Mouse (Mus musculus) midbrain, postnatal 0 days (tissue): ENCODE results near the gene Nrxn3. TPM values are rescaled to one million over a fixed set of nuclear protein-coding genes. Genes with fewer than 3 reads are reported as not detected.

Source experiments
- ATAC-seq: fragments of 200-750 bp; cut with Nextera tagmentation; 2 replicates; pipeline ENCODE4 v1.8.0; 2017; ENCODE audit warnings: moderate number of reproducible peaks, mild to moderate bottlenecking, moderate TSS enrichment, moderate library complexity; ENCODE audit not compliant: low FRiP score
- DNase-seq: peaks from one replicate; pipeline ENCODE4 v3.0.0-alpha.2; 2015; ENCODE audit warnings: low spot score
- H3K27ac ChIP-seq: fragments of 300-500 bp; sonication (generic); 2 replicates; pipeline ENCODE4 v1.5.1; 2014; ENCODE audit warnings: low read depth, mild to moderate bottlenecking, low read length, mixed read lengths
- H3K27me3 ChIP-seq: fragments of 300-500 bp; sonication (generic); 2 replicates; pipeline ENCODE4 v1.6.1; 2014; ENCODE audit warnings: low read length, control low read depth, mixed read lengths; ENCODE audit not compliant: insufficient read depth
- H3K36me3 ChIP-seq: fragments of 300-500 bp; sonication (generic); 2 replicates; pipeline ENCODE4 v1.6.1; 2014; ENCODE audit warnings: low read length, control low read depth, mixed read lengths; ENCODE audit not compliant: insufficient read depth
- H3K4me1 ChIP-seq: fragments of 300-500 bp; sonication (generic); 2 replicates; pipeline ENCODE4 v1.6.1; 2014; ENCODE audit warnings: mild to moderate bottlenecking, control low read depth, antibody characterized with exemption, low read length, mixed read lengths; ENCODE audit not compliant: insufficient read depth
- H3K4me2 ChIP-seq: fragments of 300-500 bp; sonication (generic); 2 replicates; pipeline ENCODE4 v1.6.1; 2014; ENCODE audit warnings: low read depth, mild to moderate bottlenecking, low read length, mixed read lengths; ENCODE audit not compliant: poor library complexity, severe bottlenecking
- H3K4me3 ChIP-seq: fragments of 300-500 bp; sonication (generic); 2 replicates; pipeline ENCODE4 v1.5.1; 2014; ENCODE audit warnings: low read depth, mild to moderate bottlenecking, low read length, moderate library complexity
- H3K9ac ChIP-seq: fragments of 300-500 bp; sonication (generic); replicated peaks from 2 replicates; pipeline ENCODE4 v1.6.1; 2014; ENCODE audit warnings: mild to moderate bottlenecking, low read length, moderate library complexity, mixed read lengths; ENCODE audit not compliant: poor library complexity, severe bottlenecking
- H3K9me3 ChIP-seq: fragments of 300-500 bp; sonication (generic); 2 replicates; pipeline ENCODE4 v1.6.1; 2016; ENCODE audit warnings: low read length, control low read depth
- CTCF ChIP-seq: IDR thresholded peaks from 2 replicates; pipeline ENCODE4 v1.5.1; 2016; ENCODE audit warnings: antibody characterized with exemption, mild to moderate bottlenecking
- WGBS: fragments of 180-500 bp; shearing (Covaris S2); extraction: QIAGEN DNeasy Blood & Tissue Kit; methylation state at CpG from one replicate; pipeline ENCODE4 v1.1.7; 2014; 5-methylcytosine and 5-hydroxymethylcytosine counted together
- polyA plus RNA-seq: library from polyadenylated mRNA; unstranded; fragments of >200 nt; fragmentation: Nextera tagmentation; extraction: Ambion mirVana; gene quantifications from 2 replicates; pipeline ENCODE4 v1.2.1, GENCODE M21; 2015
- total RNA-seq: library from RNA; depleted of rRNA; stranded (reverse); fragments of >200 nt; gene quantifications from 2 replicates; pipeline ENCODE4 v1.2.3, GENCODE M21; 2014

Gene Nrxn3
- total and polyA plus RNA-seq, 2 experiments from 2014 or later = 80.8 to 88.2 TPM

GRCm38 (mm10) chr12:88841350-88841749 lies 118.7 kb downstream of the Nrxn3 start:
- peak; percentile 53 for DNase-seq
- no peak overlapping the region for H3K27ac ChIP-seq
- H3K9me3 ChIP-seq = no peaks in the 10 kb centered on the region
- WGBS = 56% methylated on average over 6 of the region's 6 CpGs
- H3K36me3 ChIP-seq = no peaks in the 10 kb centered on the region
- H3K4me2 ChIP-seq = no peak overlapping the region
- no peak overlapping the region for H3K9ac ChIP-seq
- 0 out of 2 replicates have a peak, but pooled peaks have one; percentile 20 for ATAC-seq
- no peak overlapping the region for H3K4me3 ChIP-seq
- H3K27me3 ChIP-seq = no peaks in the 10 kb centered on the region
- no peaks in the 10 kb centered on the region for H3K4me1 ChIP-seq
- TF ChIP-seq CTCF = no peak

- H3K36me3 ChIP-seq = no peaks in the 10 kb centered on the region
- H3K4me2 ChIP-seq = no peak overlapping the region
- H3K27me3 ChIP-seq = no peaks in the 10 kb centered on the region
- no peak overlapping the region for H3K4me3 ChIP-seq
- H3K27ac ChIP-seq = no peak overlapping the region
- H3K9me3 ChIP-seq = no peaks in the 10 kb centered on the region
- 43% methylated on average over 6 of the region's 6 CpGs for WGBS
- no peak overlapping the region for H3K9ac ChIP-seq
- ATAC-seq = no peak; the same call in 1 of the 2 replicates
- 0 out of 2 replicates have a peak, but pooled peaks cover 2% of the 10 kb centered on the region for H3K4me1 ChIP-seq
- peak; percentile 27; the same call in 1 of the 2 replicates for TF ChIP-seq CTCF
- DNase-seq = peak; percentile 57
Observed at GRCm38 (mm10) chr12:88850400-88851179, 127.9 kb downstream of the Nrxn3 start.

GRCm38 (mm10) chr12:88854039-88854438 lies 131.4 kb downstream of the Nrxn3 start:
- peak; percentile 51 for DNase-seq
- H3K27ac ChIP-seq = no peak overlapping the region

GRCm38 (mm10) chr12:88857701-88858100 lies 135.0 kb downstream of the Nrxn3 start:
- no peak overlapping the region for H3K4me3 ChIP-seq
- DNase-seq (no peak), ATAC-seq (no peak)
- H3K4me2 ChIP-seq = no peak overlapping the region
- no peak for TF ChIP-seq CTCF
- no peaks in the 10 kb centered on the region for H3K9me3 ChIP-seq
- no peaks in the 10 kb centered on the region for H3K36me3 ChIP-seq
- no peaks in the 10 kb centered on the region for H3K4me1 ChIP-seq
- 81% methylated on average over 2 of the region's 2 CpGs for WGBS
- H3K9ac ChIP-seq = no peak overlapping the region
- no peaks in the 10 kb centered on the region for H3K27me3 ChIP-seq
- no peak overlapping the region for H3K27ac ChIP-seq

More at GRCm38 (mm10) chr12:88854039-88854438, 131.4 kb downstream of the Nrxn3 start:
- 57% methylated on average over 4 of the region's 4 CpGs for WGBS
- Histone ChIP-seq H3K4me2 (no peak overlapping the region), H3K27me3 (no peaks in the 10 kb centered on the region), H3K36me3 (no peaks in the 10 kb centered on the region), H3K4me1 (0 out of 2 replicates have a peak, but pooled peaks cover 2% of the 10 kb centered on the region), H3K9ac (no peak overlapping the region), H3K4me3 (no peak overlapping the region), H3K9me3 (no peaks in the 10 kb centered on the region)
- TF ChIP-seq CTCF = no peak
- no peak for ATAC-seq

- H3K4me2 ChIP-seq = no peak overlapping the region
- WGBS = 30% methylated on average over 6 of the region's 6 CpGs
- peak; percentile 65 for DNase-seq
Observed at GRCm38 (mm10) chr12:88859456-88860345, 137.0 kb downstream of the Nrxn3 start.

More at GRCm38 (mm10) chr12:88859456-88860345, 137.0 kb downstream of the Nrxn3 start:
- ATAC-seq = no peak
- Histone ChIP-seq H3K4me1 (no peaks in the 10 kb centered on the region), H3K4me3 (no peak overlapping the region), H3K27me3 (no peaks in the 10 kb centered on the region), H3K9me3 (no peaks in the 10 kb centered on the region), H3K36me3 (no peaks in the 10 kb centered on the region), H3K9ac (no peak overlapping the region), H3K27ac (no peak overlapping the region)
- TF ChIP-seq CTCF = no peak
